Mouse (Mus musculus) small intestine, adult 10 weeks (tissue): ENCODE data around the gene Mtf1. TPM values are rescaled to one million over a fixed set of nuclear protein-coding genes. Genes with fewer than 3 reads are reported as not detected.

Experiments used
- polyA plus RNA-seq: library from polyadenylated mRNA; stranded (reverse); fragments of 350-450 nt; fragmentation: Illumina TruSeq; extraction: RNeasy Lipid Tissue Mini Kit (QIAGEN cat#74804); gene quantifications from one replicate; pipeline ENCODE4 v1.2.3, GENCODE M21; 2014; ENCODE audit warnings: low replicate concordance

The Mtf1 gene
- 16.4 TPM for polyA plus RNA-seq

GRCm38 (mm10) chr4:124801552-124802308, at the start of gene Mtf1:
TSS of gene Mtf1 (plus strand) at chr4:124802104.

GRCm38 (mm10) chr4:124850261-124850913, 48.5 kb downstream of the Mtf1 start, which contains the start of gene Yrdc:
TSS of gene Yrdc (plus strand) at chr4:124850679.

GRCm38 (mm10) chr4:124850933-124851658, 49.2 kb downstream of the Mtf1 start, which contains the start of gene 1110065P20Rik:
TSS of gene 1110065P20Rik (minus strand) at chr4:124851196.

GRCm38 (mm10) chr4:124861283-124862188, 59.6 kb downstream of the Mtf1 start, which contains the start of gene Maneal:
TSS of gene Maneal (minus strand) at chr4:124862171.

GRCm38 (mm10) chr4:124880599-124880998, 78.7 kb downstream of the Mtf1 start, which contains the start of gene Epha10:
TSS of gene Epha10 (plus strand) at chr4:124880899.

Other genes starting within 250 kb of the Mtf1 start
- gene 3100002H09Rik, start 191.3 kb upstream of the Mtf1 start, polyA plus RNA-seq = not detected
- not detected for gene Pou3f1, start 145.3 kb upstream of the Mtf1 start, polyA plus RNA-seq
- gene Utp11, start 108.5 kb upstream of the Mtf1 start, polyA plus RNA-seq = 39.3 TPM
- gene Fhl3, start 101.4 kb upstream of the Mtf1 start, polyA plus RNA-seq = not detected
- gene Sf3a3, start 87.3 kb upstream of the Mtf1 start, polyA plus RNA-seq = 25.0 TPM
- 33.3 TPM for gene Inpp5b, start 60.3 kb upstream of the Mtf1 start, polyA plus RNA-seq
- gene Yrdc, start 48.6 kb downstream of the Mtf1 start, polyA plus RNA-seq = 18.4 TPM
- gene 1110065P20Rik, start 49.1 kb downstream of the Mtf1 start, polyA plus RNA-seq = 0.71 TPM
- gene Maneal, start 60.1 kb downstream of the Mtf1 start, polyA plus RNA-seq = not detected
- gene Epha10, start 78.8 kb downstream of the Mtf1 start, polyA plus RNA-seq = not detected
- gene 9930104L06Rik, start 134.9 kb downstream of the Mtf1 start, polyA plus RNA-seq = 5.0 TPM
- gene Cdca8, start 137.2 kb downstream of the Mtf1 start, polyA plus RNA-seq = 37.2 TPM
- not detected for gene Rspo1, start 184.3 kb downstream of the Mtf1 start, polyA plus RNA-seq
- gene Gnl2, start 214.5 kb downstream of the Mtf1 start, polyA plus RNA-seq = 42.5 TPM